Mouse (Mus musculus): Measurements from ENCODE around the gene Adgrv1. TPM values are rescaled to one million over a fixed set of nuclear protein-coding genes. Genes with fewer than 3 reads are reported as not detected.

Gene Adgrv1
- polyA plus RNA-seq, 1 experiment: 2.0 TPM

DNA sequence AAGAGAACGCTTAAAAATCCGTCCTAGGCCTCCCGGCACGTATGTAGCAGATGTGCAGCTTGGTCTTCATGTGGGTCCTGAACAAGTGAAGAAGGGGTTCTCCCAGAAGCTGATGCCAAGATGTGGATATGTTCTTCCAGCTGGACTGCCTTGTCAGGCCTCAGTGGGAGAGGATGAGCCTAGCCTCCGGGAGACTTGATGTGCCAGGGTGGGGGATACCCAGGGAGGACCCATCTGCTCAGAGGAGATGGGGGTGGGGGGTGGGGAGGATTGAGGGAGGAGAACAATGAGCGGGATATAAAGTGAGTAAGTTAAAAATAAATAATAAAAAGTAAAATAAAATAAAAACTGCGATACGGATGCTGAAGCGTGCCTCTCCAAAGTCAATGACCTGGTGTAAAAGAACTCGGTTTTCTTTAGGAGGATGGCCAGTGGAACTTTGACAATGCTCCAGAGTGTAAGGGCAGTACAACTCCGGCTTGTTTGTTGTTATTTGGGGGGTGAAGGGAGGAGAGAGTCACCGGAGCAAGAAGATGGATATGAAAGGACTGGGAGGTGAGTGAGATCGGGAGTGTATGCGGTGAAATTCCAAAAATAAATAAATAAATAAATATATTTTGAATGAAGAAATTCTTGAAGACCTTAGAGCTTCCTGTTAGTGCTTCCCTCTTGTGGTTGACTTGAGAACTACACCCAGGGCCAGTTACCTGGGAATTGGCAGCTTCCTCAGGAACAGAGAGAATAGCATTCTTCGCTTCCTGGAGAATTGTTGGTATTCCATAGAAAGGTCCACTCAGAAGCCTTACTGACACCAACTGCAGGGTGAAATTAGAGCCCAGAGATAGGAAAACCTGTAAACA, 205.8 kb downstream of the Adgrv1 start:
- peak; percentile 14 to 84 for DNase-seq (ENCODE audit: extremely low spot score in 1 of 2, low spot score in 1 of 2)

DNA sequence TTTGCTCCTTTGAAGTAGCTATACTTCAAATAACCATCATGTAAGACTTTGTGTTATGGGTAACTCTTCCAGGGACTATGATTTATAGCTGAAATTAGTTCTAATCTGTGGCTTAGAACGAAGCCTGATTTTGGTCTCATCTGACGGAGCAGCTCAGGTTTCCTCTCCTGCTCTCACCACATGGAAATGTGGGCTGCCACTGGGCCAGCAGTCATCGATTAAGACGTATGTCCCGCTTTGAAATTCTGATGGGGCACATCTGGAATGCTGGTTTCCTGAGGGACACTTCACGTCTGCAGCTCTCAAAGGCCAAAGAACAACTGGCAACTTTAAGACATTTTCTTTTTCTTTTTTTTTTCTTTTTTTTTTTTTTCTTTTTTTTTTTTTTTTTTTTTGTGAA, 207.8 kb downstream of the Adgrv1 start:
- DNase-seq (ENCODE audit: extremely low spot score in 1 of 2, low spot score in 1 of 2): no peak

DNA sequence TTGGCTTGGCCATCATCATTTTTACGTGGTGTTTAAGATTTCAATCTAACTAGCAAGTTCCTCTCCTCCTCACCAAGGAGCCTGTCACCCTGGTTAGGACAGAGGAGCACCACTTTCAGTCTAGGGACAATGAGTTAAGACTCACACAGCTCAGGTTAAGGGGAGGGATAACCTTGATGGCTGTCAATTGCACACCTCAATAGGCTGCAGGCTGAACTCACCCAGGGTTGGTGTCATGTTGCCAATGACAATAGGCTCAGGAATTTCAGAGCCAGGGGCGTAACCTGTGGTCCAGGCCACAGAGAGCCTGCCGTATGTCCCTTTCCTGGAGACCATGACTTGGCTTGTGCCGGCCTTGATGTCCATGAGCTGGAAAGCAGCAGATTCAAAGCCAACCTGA, 209.0 kb downstream of the Adgrv1 start:
- DNase-seq (ENCODE audit: extremely low spot score in 1 of 2, low spot score in 1 of 2): no peak

DNA sequence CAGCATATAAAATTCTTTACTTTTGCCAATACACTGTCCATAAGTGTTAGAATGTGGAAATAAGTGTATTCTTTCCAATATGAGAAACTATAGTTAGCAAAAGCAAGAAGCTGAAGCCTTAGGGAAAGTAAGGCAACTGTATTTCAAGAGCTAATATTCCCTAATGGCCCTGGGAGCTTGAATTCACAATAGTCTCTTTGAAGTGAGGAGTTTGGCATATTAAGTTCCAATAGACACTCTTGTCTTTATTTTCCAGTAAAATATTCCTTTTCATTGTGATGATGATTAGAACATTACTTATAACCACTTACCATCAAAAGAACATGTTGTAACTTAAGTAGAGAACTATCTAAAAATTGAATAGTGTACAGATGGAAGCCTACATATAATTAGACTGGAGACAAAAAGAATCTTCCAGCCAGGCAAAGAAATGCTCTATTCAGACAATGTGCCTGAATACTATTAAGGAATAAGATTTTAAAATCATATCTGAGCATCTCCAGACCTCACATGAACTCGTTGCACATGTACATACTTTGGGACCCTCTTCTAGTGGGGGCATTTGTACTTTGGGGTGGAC, 225.0 kb downstream of the Adgrv1 start:
- no peak for DNase-seq (ENCODE audit: extremely low spot score in 1 of 2, low spot score in 1 of 2)

DNA sequence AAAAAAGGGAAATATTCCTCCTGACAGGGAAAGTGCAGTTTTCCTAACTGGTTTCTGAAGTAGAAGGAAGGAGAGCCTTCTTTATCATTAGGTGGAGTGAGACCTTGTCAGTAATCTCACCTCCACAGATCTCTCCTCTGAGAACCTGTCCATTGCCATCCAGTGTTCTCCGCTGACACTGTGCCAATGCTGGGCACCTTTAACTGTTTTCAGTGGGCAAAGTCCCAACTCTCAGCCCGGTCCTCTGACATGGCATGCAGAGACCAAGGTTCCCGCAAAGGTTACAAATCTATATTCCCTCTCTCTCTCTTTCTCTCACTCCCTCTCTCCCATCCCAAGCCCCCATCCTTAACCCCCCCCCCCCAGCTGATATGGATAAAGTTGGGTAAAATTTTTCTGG, 230.1 kb downstream of the Adgrv1 start:
- DNase-seq (ENCODE audit: extremely low spot score in 1 of 2, low spot score in 1 of 2): no peak

DNA sequence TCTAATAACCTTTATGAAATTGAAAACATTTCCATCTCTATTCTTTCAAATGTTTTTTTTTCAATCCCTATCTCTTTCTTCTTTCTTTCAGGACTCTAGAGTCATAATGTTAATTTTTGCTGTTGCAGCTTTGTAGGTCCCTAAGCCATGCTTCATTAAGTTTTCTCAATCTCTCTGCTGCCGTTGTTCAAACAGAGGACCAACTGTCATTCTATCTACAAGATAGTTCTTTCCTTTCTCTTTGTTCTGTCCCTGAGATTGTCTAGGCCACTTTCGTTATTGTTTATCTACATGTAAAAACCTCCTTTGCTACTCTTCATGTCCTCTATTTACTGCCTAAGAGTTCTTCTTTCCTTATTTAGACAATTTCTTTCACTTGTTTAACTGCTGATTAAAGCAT, 230.8 kb downstream of the Adgrv1 start:
- DNase-seq (ENCODE audit: extremely low spot score in 1 of 2, low spot score in 1 of 2): no peak

DNA sequence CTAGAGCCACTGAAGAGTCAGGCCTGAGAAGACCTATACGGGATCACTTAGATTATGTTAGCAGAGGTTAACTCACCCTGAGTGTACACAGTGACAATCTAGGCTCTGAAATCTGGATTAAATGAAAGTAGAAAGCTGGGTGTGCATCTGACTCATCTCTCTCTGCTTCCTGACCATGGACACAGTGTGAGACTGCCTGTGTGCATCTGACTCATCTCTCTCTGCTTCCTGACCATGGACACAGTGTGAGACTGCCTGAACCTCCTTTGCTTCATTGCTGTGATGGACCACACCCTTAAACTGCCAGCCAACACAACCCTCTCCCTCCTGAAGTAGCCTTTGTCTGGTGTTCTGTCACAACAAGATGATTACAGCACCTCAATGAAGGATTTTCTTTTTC, 231.2 kb downstream of the Adgrv1 start:
- no peak for DNase-seq (ENCODE audit: extremely low spot score in 1 of 2, low spot score in 1 of 2)

DNA sequence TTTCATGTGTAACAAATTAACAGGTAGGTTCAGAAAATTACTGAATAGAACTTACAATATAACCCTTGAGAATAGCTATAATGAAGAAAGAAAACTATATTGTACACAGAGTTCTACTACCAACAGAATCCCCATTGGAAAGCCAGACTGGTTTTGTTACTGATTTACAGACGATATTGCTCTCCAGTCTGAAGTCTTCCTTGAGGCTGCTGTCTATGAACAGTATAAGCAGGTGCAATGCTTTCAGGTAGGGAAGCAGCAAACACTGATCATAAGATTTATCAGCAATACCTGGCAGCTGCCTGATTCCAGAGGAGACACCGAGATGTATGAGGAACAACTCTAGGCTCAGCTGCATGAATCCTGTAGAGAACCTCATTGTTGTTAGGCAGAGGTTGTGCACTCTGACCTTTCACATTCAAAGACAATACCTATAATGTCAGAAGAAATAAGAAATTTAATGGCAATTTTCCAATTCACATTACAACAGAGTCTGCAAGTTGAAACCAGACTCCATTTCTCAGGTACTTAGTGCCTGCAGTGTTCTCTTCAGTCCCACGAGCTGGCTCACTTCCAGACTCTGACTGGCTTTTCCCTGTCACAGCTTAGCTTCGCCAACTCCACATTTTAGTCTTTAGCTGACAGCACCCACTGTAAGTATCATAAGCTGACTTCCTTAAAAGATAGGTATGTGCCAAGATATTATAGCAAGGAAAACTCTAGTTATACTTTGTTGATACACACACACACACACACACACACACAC, 247.2 kb downstream of the Adgrv1 start:
- DNase-seq (ENCODE audit: extremely low spot score in 1 of 2, low spot score in 1 of 2): peak; percentile 24 to 68

DNA sequence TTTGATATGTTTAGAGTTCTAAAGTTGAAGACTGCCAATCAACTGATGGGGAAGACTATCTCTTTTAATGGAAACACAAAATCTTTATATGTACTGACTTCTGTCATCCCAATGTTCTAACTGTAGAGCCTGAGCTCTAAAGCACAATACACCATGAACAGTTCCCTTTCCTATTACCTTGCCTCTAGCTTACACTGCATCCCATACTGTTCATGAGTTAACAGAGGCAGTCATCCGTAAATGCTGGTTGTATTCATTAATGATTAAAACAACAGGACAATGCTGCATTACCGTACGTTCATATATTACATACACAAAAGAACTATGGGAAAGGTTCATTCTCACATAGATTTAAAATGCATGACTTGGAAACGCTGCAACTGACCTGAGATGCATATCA, 251.1 kb downstream of the Adgrv1 start:
- no peak for DNase-seq (ENCODE audit: extremely low spot score in 1 of 2, low spot score in 1 of 2)

DNA sequence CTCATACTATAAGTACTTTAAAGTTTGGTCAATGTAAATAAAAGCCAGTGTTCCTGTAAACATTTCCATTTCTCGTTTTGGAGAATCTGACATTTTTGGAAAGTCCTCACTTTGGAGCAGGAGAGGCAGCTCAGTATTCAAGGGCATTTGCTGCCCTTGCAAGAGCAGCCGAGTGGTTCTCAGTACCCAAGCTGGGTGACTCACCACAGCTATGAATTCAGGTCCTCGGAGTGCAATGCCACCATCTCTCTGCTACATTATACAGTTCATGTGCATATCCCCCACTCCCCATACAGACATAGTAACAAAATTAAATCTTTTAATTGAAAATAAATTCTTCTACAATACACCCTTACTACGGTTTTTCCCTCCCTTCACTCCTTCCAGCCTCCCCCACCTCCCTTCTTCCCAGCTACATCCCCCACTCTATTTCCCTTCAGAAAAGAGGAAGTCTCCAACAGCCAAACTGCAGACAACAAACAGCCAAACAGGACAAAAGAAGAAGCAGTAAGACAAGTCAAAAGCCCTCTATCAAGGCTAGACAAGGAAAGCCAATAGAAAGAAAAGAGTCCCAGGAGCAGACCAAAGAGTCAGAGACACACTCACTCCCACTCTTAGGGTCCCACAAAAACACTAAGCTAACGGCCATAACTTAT, 262.0 kb downstream of the Adgrv1 start:
- no peak for DNase-seq (ENCODE audit: extremely low spot score in 1 of 2, low spot score in 1 of 2)

DNA sequence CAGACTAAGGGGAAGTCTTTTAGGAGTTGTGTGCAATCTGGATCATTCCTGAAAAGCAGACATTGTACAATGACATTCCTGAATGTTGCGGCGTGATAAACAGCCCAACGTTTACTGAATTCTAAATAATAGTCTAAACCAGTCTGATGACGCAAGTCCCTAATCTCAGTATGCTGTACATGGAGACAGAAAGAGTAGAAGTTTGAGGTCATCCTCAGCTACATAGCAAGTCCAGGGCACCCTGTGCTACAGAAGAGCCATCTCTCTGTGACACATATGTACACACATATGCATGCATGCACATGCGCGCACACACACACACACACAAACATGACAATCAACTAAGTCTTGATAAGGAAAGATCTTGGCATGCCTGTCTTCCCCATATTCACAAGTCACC, 262.8 kb downstream of the Adgrv1 start:
- DNase-seq (ENCODE audit: extremely low spot score in 1 of 2, low spot score in 1 of 2): no peak

DNA sequence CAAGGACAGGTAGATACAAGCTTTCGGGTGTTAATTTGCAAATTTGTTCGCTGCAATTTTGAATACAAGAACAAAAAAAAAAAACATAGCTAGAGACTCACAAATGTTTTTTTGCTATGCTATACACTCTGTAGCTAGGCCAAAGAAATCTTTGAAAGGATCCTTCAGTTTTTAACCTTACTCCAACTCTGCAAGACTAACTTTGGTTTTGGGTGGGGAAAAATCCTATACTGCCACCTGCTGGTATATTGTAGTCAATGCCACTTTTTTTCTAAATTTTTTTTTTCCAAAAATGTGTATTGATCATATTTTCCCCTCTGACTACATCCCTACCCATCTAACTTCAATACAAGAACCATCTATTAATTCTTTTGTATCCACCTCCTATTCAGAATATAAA, 263.4 kb downstream of the Adgrv1 start:
- DNase-seq (ENCODE audit: extremely low spot score in 1 of 2, low spot score in 1 of 2): peak in 1 of 2 experiments; percentile 41

DNA sequence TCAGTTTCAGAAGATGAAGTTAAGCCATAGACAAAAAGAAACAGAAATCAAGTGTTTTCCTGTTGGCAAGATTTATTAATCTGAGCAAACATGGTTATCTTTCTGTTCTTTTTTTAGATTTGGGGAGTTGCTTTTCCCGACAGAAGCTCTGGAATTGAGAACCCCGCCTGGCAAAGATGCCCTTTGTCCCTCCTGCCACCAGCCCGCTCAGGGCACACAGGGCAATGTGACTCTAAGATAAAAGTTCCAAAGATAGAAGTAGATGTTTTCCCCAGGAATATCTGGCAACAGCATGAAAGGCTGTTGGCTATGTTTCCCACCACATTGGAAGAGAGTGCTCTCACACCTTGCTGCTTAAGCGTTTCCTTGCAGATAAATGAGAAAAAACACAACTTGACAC, 264.0 kb downstream of the Adgrv1 start:
- no peak for DNase-seq (ENCODE audit: extremely low spot score in 1 of 2, low spot score in 1 of 2)

DNA sequence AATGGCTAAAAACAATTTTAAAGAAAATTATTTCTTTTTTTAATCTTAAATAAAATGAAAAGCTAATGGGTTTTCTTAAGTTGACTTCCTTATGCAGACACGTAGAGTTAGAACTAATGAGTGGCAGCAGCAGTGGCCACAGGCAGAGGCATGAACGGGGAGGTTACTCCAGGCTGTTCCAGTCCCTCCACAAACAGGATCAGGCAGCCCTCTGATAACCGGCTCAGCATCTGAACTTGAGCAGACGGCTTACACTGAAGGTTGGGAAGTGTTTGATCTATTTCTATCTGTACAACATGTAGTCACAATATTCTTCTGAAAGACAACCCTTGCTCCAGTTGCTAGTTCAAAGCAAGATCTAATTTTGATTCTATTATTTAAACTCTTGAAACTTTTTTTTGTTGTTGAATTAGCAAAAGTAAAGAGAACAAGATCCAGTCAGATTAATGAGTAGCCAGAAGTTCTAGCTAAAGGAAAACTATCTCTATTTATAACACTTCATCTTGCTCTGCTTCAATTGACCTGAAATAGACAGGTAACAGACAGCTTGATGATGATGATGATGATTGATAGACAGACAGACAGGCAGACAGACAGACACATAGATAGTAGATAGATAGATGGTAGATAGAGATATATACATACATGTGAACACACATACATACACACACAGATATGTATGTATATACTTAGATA, 265.1 kb downstream of the Adgrv1 start:
- no peak for DNase-seq (ENCODE audit: extremely low spot score in 1 of 2, low spot score in 1 of 2)

DNA sequence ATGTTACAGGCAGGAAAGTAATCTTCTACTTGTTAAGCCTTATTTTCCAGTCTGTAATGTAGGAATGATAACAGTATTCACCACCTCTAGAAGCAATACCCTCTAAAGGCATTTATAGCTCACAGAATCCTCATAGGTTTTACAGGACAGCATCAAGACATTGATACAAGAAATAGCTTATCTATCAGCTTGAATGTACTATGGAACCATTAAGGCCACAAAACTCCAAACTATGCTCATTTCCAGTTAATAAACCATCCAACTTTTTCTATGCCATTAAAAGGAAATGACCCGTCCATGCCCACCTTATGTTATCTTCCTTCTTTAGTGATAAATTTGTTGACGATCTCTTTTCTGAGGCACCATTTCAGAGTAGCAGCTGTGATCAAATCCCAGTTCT, 272.6 kb downstream of the Adgrv1 start:
- no peak for DNase-seq (ENCODE audit: extremely low spot score in 1 of 2, low spot score in 1 of 2)

DNA sequence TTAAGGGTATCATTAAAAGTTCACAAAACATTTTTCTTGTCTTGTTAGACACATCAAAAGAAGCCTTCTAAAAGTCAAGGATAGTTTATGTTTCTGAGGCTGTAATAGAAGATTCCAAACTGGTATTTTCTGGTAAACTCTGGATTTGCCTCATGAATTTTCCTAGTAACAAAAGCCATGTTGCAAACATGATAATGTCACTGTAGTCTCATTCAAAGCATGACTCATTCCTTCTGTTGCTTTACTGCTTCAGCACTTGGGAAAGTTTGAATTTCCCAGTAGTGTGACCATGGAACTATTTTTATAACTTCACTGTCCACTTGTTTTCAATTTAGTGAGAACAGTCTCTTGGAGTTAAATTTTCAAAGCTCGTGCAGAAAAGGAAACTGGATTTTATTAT, 274.2 kb downstream of the Adgrv1 start:
- peak in 1 of 2 experiments; percentile 38 for DNase-seq (ENCODE audit: extremely low spot score in 1 of 2, low spot score in 1 of 2)

DNA sequence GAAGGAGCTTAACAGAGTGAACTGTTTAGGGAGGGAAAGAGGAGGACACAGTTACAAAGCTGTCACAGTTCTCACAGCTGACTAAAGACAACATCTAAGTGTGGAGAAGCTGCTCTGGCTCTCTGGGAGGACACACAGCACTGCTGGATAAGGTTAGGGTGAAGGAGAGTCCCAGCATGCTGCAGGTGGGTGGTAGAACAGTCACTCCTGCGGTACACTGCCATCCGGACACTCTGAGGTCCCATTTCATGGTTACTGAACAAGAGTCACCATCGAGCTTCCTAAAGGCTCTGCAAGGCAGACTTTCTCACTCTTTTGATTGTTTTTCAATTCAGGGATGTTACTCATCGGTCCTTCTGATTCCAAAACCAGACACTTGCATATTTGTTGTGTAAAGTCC, 274.6 kb downstream of the Adgrv1 start:
- no peak for DNase-seq (ENCODE audit: extremely low spot score in 1 of 2, low spot score in 1 of 2)

DNA sequence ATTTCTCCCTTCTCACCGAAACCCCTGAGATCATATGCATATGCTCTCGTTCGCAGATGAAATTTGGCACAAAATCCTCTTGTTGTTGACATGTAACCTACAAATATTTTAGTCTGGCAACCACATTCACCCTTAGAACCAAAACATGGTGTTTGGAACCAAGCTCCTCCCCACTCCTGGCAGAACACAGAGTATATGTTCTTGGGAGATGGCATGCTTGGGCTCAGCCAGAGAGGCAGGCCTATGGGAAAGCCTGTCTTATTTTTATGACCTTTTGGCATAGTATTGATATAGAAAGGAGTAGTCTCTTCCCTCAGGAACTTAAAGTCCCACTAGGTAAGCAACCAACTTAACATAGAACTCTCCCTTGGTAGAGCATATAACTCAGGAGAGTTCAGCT, 275.7 kb downstream of the Adgrv1 start:
- no peak for DNase-seq (ENCODE audit: extremely low spot score in 1 of 2, low spot score in 1 of 2)

DNA sequence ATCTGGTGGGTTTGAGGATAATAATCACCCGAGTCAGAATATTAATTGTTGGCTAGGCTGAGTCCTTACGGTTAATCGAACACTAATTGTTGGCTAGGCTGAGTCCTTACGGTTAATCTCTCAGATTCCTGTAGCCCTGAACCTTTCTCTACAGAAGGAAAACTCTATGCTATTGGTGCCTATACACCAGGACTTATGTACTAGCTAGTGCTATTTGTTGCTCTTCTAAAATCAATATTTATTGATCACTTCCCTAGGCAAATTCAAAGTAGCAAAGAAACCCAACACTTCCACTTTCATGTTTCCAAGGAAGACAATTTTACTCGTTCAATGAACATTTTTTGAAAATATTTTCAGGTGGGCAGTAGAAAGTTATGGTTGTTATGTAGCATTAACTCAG, 278.4 kb downstream of the Adgrv1 start:
- DNase-seq (ENCODE audit: extremely low spot score in 1 of 2, low spot score in 1 of 2): no peak

DNA sequence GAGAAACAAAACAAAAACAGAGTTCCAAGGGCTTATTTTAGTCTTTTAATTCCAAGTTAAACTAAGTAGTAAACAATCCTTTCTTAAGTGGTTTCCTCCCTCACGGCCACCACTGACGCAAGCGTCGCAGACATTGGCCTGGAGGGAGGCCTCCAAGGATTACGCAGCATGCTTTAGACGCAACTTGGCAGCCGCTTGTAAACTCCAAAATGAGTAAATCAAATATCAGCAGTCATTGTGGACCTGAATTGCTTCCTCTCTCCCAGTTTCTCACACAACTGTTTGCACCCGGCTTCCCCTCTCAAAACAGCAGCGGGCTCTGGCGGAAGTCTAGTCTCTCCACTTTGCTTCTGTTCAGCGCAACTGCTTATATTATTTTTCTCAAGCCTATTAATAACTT, 280.7 kb downstream of the Adgrv1 start:
- no peak for DNase-seq (ENCODE audit: extremely low spot score in 1 of 2, low spot score in 1 of 2)
